Mouse (Mus musculus): ENCODE measurements around the gene Ino80. TPM values are rescaled to one million over a fixed set of nuclear protein-coding genes. Genes with fewer than 3 reads are reported as not detected.

Gene Ino80
- 3.2 and 3.4 TPM in 2 replicates for polyA plus RNA-seq (2015; fragmentation: Nextera tagmentation; extraction: Ambion mirVana)

DNA sequence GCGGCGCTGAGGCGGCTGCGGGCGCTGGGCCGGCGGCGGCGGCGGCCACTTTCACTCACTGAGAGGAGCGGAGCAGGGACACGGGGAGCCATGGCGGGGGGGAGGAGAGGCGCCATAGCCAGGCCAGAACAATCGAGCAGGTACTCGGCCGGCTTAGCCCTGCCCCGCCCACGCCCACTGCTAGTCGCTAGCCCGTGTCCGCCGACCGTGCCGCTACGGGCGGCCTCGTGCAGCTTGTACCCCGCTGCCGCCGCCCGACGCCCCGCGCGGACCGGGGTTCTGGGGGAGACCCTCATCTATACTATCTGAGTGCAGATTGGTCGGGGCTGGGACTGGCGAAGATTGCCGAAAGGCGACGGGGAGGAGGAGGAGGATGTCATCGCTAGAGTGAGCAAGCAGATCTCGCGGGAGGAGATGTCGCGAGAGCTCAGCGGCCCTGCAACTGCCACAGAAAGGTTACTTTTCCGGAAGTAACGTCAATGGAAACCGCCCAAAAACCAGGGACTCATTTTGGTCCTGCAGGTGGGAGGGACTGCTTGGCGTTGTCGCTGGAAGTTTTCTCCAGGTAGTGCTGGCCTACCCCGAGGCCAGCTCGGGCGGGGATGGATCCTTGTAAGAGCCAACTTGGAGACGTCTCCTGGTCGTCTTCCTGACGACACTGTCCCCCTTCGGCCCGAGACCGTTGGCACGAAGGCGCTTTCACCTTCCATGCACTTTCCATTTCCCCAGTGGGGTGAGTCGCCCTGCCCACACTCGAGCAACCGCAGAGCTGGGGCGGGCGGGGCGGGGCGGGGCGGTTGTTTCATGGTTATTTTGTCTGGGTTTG is at the start of gene Ino80:
Gene Ino80 (minus strand): TSS at position 117 of the 826 bp plus-strand sequence.
- under 1% methylated on average over 62 of the region's 72 CpGs for WGBS
- Histone ChIP-seq H3K4me2 (replicated peaks; ENCODE audit: low read depth, low read length) (peak within 1 kb of the TSS; percentile 71), H3K27me3 (replicated peaks; ENCODE audit: insufficient read depth, low read length) (no peaks in the 10 kb centered on the region), H3K36me3 (ENCODE audit: insufficient read depth, low read length) (no peaks in the 10 kb centered on the region), H3K4me3 (ENCODE audit: low read depth, low read length) (peak within 1 kb of the TSS; percentile 98), H3K9ac (replicated peaks; ENCODE audit: low read depth) (peak within 1 kb of the TSS; percentile 99), H3K4me1 (ENCODE audit: insufficient read depth, low read depth, low read length) (no peaks in the 10 kb centered on the region), H3K9me3 (ENCODE audit: low read length) (no peaks in the 10 kb centered on the region), H3K27ac (ENCODE audit: low read length) (peak within 1 kb of the TSS; percentile 99)
- TF ChIP-seq CTCF (IDR thresholded peaks at IDR 0.05), result no peak
- TF ChIP-seq EP300 (IDR thresholded peaks at IDR 0.05), result peak; percentile 65; the same call in 1 of the 2 replicates
- DNase-seq (ENCODE audit: low spot score) (peak; percentile 100), ATAC-seq (peak; percentile 96)

DNA sequence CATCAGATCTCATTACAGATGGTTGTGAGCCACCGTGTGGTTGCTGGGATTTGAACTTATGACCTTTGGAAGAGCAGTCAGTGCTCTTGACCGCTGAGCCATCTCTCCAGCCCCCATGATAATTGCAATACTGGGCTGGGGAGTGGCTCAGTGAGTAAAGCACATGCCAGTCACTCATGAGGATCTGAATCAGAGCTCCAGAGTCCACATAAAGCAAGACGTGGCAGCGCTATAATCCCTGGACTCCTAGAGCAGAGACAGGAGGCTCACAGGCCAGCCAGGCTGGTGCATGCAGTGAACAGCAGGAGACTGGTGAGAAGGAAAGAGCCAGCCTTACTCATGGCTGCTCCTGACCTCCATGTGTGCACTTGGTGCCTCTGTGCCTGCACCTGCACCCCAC is 47.9 kb upstream of the Ino80 start:
- TF ChIP-seq CTCF (IDR thresholded peaks at IDR 0.05) (no peak), EP300 (IDR thresholded peaks at IDR 0.05) (no peak)
- Histone ChIP-seq H3K9ac (replicated peaks; ENCODE audit: low read depth) (no peak overlapping the region), H3K27ac (ENCODE audit: low read length) (no peak overlapping the region), H3K4me3 (ENCODE audit: low read depth, low read length) (no peak overlapping the region), H3K27me3 (replicated peaks; ENCODE audit: insufficient read depth, low read length) (no peaks in the 10 kb centered on the region), H3K4me1 (ENCODE audit: insufficient read depth, low read depth, low read length) (no peaks in the 10 kb centered on the region), H3K9me3 (ENCODE audit: low read length) (no peaks in the 10 kb centered on the region), H3K36me3 (ENCODE audit: insufficient read depth, low read length) (no peaks in the 10 kb centered on the region), H3K4me2 (replicated peaks; ENCODE audit: low read depth, low read length) (no peak overlapping the region)
- ATAC-seq, result no peak
- 49% methylated on average over 4 of the region's 4 CpGs for WGBS
- no peak for DNase-seq (ENCODE audit: low spot score)

DNA sequence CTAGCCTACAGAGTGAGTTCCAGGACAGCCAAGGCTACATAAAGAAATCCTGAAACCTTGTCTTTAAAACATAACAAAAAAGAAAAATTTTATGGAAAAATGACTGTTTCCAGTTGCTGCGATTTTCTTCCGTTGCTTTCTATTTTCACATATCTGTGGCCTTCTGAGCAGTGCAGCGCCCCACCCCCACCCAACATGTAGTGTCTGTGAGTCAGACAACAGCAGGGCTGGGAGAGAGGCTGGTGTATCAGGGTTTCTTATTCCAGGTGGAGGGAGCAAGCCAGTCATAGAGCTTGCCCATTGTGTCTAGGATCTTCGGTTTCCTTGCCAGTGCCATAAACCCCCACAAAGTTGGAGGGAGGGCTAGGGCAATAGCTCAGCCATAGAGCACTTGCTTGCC is 46.3 kb upstream of the Ino80 start:
- H3K4me3 ChIP-seq (ENCODE audit: low read depth, low read length), result no peak overlapping the region
- no peaks in the 10 kb centered on the region for H3K27me3 ChIP-seq (replicated peaks; ENCODE audit: insufficient read depth, low read length)
- no peaks in the 10 kb centered on the region for H3K4me1 ChIP-seq (ENCODE audit: insufficient read depth, low read depth, low read length)
- H3K9ac ChIP-seq (replicated peaks; ENCODE audit: low read depth), result no peak overlapping the region
- no peak overlapping the region for H3K4me2 ChIP-seq (replicated peaks; ENCODE audit: low read depth, low read length)
- H3K9me3 ChIP-seq (ENCODE audit: low read length), result no peaks in the 10 kb centered on the region
- DNase-seq (ENCODE audit: low spot score) (no peak), ATAC-seq (no peak)
- H3K27ac ChIP-seq (ENCODE audit: low read length), result no peak overlapping the region
- 78% methylated on average over 4 of the region's 4 CpGs for WGBS
- TF ChIP-seq CTCF (IDR thresholded peaks at IDR 0.05) (no peak), EP300 (IDR thresholded peaks at IDR 0.05) (no peak)
- H3K36me3 ChIP-seq (ENCODE audit: insufficient read depth, low read length), result no peaks in the 10 kb centered on the region

DNA sequence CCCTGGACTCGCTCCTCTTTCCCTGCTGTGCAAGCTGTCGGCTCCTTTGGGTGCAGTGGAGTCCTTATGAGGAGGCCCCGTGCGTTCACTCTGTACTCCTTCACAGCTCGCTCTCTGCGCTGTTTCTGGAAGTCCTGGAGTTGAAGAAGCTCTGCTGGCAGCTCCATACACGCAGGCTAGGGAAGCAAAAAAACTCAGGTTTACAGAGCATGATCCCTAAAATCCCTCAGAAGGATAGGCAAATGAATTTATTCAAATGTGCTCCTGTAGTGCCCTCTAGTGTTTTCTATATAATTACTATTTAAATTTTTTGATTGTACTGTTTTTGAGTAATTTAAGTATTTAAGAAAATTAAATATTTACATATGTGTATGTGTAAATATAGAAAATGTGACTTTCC is 43.1 kb upstream of the Ino80 start:
- Histone ChIP-seq H3K4me2 (replicated peaks; ENCODE audit: low read depth, low read length) (no peak overlapping the region), H3K27ac (ENCODE audit: low read length) (no peak overlapping the region), H3K9ac (replicated peaks; ENCODE audit: low read depth) (no peak overlapping the region), H3K4me3 (ENCODE audit: low read depth, low read length) (no peak overlapping the region), H3K4me1 (ENCODE audit: insufficient read depth, low read depth, low read length) (no peaks in the 10 kb centered on the region), H3K27me3 (replicated peaks; ENCODE audit: insufficient read depth, low read length) (no peaks in the 10 kb centered on the region), H3K9me3 (ENCODE audit: low read length) (no peaks in the 10 kb centered on the region), H3K36me3 (ENCODE audit: insufficient read depth, low read length) (no peaks in the 10 kb centered on the region)
- 58% methylated on average over 7 of the region's 7 CpGs for WGBS
- TF ChIP-seq CTCF (IDR thresholded peaks at IDR 0.05) (peak; percentile 29; the same call in 1 of the 2 replicates), EP300 (IDR thresholded peaks at IDR 0.05) (no peak)
- DNase-seq (ENCODE audit: low spot score), result peak; percentile 72
- ATAC-seq, result no peak

DNA sequence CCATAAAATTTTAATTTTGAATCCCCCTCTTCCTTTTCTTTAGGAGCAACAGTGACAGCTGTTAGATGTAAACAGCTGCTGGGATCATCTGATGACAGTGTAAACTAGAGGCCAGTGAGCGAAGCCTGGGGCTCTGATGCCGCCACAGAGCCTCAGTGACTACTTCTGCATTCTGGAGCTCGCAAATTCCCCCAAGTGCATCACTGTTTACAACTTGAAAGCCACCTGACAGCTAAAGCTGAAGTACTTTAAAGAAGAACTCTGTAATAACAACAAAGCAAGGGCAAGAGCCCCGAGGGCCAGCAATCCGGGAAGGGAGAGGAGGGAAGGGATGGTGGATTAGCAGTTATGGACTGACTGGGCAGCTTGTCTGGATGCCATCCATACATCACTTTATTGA is 39.3 kb upstream of the Ino80 start:
- no peak for TF ChIP-seq CTCF (IDR thresholded peaks at IDR 0.05)
- no peak for TF ChIP-seq EP300 (IDR thresholded peaks at IDR 0.05)

DNA sequence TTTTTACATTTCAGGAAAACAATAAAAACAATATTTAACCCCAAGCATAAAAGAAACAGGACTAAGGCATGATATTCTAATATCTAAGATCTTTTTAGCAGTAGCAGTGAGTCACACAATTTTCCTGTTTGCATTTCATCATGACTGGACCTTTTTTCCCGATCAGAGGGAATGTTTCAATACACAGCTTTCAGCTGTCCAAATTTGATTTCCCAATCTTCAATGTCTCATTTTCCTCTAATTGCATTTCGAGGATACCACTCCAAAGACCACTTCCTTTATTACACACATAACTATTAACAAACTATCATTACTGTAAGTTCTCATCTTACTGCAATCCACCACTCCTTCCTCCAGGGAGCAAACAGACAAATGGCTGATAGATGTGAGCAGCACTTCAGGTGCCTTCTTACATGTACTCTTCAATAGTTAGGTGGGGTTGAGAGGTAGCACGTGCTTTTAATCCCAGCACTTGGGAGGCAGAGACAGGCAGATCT is 36.6 kb upstream of the Ino80 start:
- no peak overlapping the region for H3K4me3 ChIP-seq (ENCODE audit: low read depth, low read length)
- no peak overlapping the region for H3K27ac ChIP-seq (ENCODE audit: low read length)
- no peak overlapping the region for H3K9ac ChIP-seq (replicated peaks; ENCODE audit: low read depth)
- no peaks in the 10 kb centered on the region for H3K4me1 ChIP-seq (ENCODE audit: insufficient read depth, low read depth, low read length)
- DNase-seq (ENCODE audit: low spot score), result peak; percentile 63
- no peaks in the 10 kb centered on the region for H3K27me3 ChIP-seq (replicated peaks; ENCODE audit: insufficient read depth, low read length)
- no peaks in the 10 kb centered on the region for H3K9me3 ChIP-seq (ENCODE audit: low read length)
- 54% methylated on average over 3 of the region's 3 CpGs for WGBS
- no peaks in the 10 kb centered on the region for H3K36me3 ChIP-seq (ENCODE audit: insufficient read depth, low read length)
- no peak overlapping the region for H3K4me2 ChIP-seq (replicated peaks; ENCODE audit: low read depth, low read length)
- peak; percentile 28; the same call in 1 of the 2 replicates for ATAC-seq
- TF ChIP-seq CTCF (IDR thresholded peaks at IDR 0.05) (no peak), EP300 (IDR thresholded peaks at IDR 0.05) (0 out of 2 replicates have a peak, but pooled peaks have one; percentile 29)

More for the DNA sequence above, 39.3 kb upstream of the Ino80 start:
- Histone ChIP-seq H3K4me3 (ENCODE audit: low read depth, low read length) (no peak overlapping the region), H3K4me1 (ENCODE audit: insufficient read depth, low read depth, low read length) (no peaks in the 10 kb centered on the region), H3K4me2 (replicated peaks; ENCODE audit: low read depth, low read length) (no peak overlapping the region), H3K9ac (replicated peaks; ENCODE audit: low read depth) (no peak overlapping the region), H3K36me3 (ENCODE audit: insufficient read depth, low read length) (no peaks in the 10 kb centered on the region), H3K27ac (ENCODE audit: low read length) (no peak overlapping the region), H3K27me3 (replicated peaks; ENCODE audit: insufficient read depth, low read length) (no peaks in the 10 kb centered on the region), H3K9me3 (ENCODE audit: low read length) (no peaks in the 10 kb centered on the region)
- WGBS, result 45% methylated on average over 5 of the region's 5 CpGs
- no peak for ATAC-seq
- no peak for DNase-seq (ENCODE audit: low spot score)
